Mouse (Mus musculus) frontal cortex, adult (tissue): ENCODE measurements around the gene Dynll1.
A peak's percentile ranks its signal among the peaks of the same experiment; 100 is the strongest.

Experiments used
- ATAC-seq: cut with Nextera tagmentation; 2 replicates; pipeline ENCODE4 v1.9.2; 2017; ENCODE audit warnings: mild to moderate bottlenecking, moderate library complexity, mixed read lengths; ENCODE audit not compliant: low TSS enrichment

Gene Dynll1

GRCm38 (mm10) chr5:115300792-115301614 lies at the start of gene Dynll1:
TSS of gene Dynll1 (minus strand) at chr5:115300999.
- peak; percentile 83 for ATAC-seq

DNA sequence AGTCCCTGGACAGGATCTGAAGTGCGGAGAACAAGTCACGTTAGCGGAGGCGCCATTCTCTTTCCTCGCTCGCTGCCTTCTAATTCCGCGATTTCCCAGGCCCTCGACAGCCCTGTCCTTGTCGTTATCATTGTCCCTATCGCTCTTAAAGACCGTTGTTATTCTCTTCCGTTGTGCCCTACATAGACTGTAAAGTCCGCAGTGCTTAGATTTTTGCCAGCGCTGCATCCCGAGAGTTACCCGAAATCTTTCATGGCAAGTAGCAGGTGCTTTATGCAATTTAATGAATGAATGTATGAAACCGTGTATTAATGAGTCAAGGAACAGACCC lies 48.4 kb upstream of the Dynll1 start:
- ATAC-seq = no peak; the same call in 1 of the 2 replicates

DNA sequence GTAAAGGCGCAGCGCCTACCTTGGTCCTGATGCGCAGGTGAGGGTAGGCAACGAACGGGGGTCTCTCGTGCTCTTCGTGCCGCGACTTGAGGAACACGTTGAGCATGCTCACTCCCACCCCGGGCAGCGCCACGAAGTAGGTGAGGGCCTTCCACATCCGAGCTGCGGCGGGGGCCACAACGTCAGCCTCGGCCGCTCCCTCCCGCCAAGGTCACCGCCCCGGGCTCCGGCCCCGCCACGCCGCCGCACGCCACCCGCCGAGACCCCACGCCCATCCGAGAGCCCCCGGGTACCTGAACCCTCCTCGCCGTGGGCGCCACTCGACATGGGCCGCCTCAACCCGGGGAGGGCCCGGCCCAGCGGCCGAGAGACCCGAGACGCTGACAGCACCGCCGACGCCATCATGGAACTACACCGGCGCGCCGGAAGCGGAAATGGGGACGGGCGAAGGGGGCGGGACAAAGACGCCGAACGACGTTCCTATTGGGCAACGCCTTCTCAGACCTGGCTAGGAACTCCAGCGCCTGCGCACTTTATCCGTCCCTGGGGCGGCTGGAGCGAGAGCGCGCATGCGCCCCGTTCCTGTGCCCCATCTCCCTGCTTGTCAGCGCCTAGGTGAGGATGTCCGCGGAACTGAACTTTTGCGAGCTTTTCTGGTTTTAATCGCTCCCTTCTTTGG lies 47.9 kb upstream of the Dynll1 start, which contains the start of gene Cox6a1:
Cox6a1 (minus strand) TSS at position 436 of the 679 bp plus-strand sequence.
- peak; percentile 97 for ATAC-seq

- ATAC-seq = peak; percentile 48
Observed at GRCm38 (mm10) chr5:115347564-115347963, 46.8 kb upstream of the Dynll1 start.

DNA sequence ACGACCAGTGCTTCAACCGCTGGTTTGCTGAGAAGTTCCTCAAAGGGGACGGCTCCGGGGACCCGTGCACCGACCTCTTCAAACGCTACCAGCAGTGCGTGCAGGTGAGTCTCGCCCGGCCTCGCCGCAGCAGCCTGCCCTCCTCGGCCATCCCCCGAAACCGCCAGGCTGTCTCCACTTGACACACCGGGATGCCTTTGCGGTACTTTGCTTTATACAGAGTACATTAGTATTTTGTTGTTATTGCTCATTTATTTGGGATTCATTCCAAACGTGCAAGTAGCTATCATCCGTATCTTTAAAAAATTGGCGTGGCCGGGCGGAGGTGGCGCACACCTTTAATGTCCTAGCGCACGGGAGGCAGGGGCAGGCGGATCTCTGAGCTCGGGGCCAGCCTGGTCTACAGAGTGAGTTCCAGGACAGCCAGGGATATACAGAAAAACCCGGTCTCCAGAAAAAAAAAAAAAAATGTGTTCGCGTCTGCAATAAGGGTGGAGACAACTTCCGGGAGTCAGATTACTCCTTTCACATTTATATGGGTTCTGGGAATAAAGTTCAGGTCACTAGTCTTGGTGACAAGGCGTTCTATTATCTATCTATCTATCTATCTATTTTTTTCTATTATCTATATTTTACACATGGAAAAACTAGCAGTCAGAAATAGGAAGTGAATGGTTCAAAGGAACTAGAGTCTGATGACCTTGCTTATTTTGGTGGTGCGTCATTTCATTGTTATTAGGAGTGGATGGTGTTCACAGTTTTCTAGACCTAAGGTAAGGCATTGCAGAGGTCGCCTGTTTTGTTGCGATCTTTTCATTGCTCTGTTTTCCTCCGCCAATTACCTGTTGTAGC lies 40.7 kb upstream of the Dynll1 start:
- ATAC-seq = 0 out of 2 replicates have a peak, but pooled peaks have one; percentile 32

GRCm38 (mm10) chr5:115340577-115341313 lies 39.9 kb upstream of the Dynll1 start, which contains the start of the genes Gatc and Triap1:
TSS of gene Gatc (minus strand) at chr5:115341178.
TSS of gene Triap1 (plus strand) at chr5:115341225.
- peak; percentile 77 for ATAC-seq

DNA sequence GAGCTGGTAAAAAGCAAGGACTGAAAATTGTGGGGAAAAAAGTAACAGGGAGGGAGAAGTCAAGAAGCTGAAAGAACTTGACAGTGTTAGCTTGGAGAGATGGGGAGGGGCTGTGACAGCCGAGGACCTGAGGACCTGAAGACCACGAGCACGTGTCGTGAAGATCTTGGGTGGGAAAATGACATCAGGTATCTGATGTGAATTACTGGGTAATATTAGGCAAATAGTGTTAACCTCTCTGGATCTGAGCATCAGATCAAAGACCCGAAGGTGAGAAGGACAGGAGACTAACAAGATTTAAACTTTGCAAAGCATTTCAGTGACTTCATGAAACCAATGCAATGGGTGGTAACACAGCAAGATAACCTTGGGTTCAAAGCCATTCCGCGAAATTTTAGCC lies 39.2 kb upstream of the Dynll1 start:
- no peak for ATAC-seq

- no peak for ATAC-seq
Observed at GRCm38 (mm10) chr5:115333626-115334025, 32.8 kb upstream of the Dynll1 start.

- ATAC-seq = no peak
Observed at GRCm38 (mm10) chr5:115330955-115331354, 30.2 kb upstream of the Dynll1 start.

DNA sequence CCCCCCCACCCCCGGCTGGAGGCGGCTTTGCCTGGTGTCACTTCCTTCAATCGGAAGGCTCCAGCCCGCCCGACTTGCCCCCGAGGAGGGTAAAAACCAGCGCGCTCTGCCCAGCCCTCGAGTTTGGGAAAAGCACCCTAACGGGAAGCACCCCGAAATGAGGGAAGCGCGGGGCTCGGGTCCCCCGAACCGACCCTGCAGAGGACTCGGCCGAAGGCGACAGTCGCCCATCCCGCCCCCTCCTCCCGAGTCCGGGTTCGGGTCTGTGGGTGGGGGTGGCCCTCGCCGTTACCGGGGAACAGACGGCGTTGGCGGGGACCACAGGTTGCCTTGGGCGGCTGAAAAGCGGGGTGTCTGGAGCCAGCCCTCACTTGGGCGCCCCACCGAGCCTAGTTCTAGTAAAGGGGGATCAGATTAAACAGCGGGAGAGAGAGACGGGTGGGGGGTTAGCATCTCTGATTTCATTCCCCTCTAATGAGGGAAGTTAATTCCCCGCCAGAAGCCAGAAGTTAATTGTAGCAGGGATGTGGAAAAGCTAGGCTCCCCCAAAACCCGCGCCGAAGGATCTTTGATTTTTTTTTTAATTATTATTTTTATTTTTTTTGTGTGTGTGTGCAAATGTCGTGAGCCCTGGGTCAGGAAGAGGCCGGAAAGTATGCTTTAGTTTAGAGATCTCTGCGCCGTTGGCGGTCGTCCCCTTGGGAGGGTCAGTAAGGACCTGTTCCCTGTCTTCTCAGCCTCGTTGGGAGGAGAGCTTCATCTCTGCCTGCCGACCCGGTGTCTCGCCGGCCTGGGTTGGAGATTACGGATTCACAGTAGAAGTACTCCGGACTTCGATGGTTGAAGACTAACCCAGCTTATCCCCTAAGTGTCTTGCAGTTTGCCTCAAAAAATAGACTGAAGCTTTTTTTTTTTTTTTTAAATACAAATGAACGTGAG lies 27.1 kb upstream of the Dynll1 start:
- no peak for ATAC-seq

DNA sequence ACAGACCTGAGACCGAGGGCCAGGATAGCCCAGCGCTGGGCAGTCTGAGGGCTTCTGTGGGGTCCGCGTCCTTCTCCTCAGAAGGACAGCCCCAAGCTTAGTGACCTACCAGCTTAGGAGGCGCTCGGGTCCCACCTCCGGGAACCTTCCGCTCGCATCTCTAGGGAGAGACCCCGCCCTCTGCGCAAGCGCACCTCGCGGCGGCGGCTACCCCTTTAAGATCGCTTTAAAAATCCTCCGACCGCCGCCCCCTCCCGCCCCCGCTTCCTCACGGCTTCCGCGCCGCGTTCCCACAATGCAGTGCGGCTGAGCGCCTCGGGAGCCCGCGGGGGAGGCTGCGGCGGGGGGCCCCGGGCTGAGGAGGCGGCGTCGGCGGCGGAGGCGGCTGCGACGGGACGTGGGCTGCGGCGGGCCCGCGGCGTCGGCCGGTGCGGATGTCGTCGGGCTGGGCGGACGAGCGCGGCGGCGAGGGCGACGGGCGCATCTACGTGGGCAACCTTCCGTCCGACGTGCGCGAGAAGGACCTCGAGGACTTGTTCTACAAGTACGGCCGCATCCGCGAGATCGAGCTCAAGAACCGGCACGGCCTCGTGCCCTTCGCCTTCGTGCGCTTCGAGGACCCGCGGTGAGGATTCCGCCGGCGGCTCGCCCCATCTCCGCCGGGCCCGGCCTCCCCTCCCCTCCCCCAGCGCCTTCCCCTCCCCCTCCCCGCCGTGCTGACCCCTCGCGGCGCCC lies 26.2 kb upstream of the Dynll1 start, which contains the start of gene Srsf9:
Srsf9 (plus strand) TSS at position 303 of the 735 bp plus-strand sequence.
- peak; percentile 76 for ATAC-seq

DNA sequence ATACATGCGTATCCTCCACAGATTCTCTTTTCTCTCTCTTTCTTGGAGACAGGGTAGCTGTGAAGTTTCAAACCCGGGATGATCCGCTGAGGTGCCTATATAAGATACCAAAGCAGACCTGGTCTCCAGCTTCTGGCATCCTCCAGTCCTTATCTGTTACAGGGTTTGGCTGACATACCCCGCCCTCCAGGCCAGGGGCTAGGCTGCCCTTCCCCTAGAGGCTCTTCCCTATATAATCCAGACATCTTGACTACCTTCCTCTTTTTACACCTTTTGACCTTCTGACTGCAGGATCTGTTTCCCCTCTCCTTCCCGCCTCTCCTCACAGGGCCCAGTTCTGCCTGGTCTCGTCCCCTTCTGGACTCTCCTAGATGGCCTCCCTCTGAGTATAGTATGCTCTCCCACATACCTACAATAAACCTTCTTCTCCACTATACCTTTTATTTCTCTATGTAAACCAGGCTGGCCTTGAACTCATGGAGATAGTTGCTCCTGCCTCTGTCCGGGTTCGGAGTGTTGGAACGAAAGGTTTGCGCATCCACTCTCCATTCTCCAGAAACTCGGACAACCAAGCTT lies 25.5 kb upstream of the Dynll1 start:
- peak; percentile 38 for ATAC-seq

GRCm38 (mm10) chr5:115319004-115319940 lies 18.5 kb upstream of the Dynll1 start:
- ATAC-seq = peak; percentile 95

DNA sequence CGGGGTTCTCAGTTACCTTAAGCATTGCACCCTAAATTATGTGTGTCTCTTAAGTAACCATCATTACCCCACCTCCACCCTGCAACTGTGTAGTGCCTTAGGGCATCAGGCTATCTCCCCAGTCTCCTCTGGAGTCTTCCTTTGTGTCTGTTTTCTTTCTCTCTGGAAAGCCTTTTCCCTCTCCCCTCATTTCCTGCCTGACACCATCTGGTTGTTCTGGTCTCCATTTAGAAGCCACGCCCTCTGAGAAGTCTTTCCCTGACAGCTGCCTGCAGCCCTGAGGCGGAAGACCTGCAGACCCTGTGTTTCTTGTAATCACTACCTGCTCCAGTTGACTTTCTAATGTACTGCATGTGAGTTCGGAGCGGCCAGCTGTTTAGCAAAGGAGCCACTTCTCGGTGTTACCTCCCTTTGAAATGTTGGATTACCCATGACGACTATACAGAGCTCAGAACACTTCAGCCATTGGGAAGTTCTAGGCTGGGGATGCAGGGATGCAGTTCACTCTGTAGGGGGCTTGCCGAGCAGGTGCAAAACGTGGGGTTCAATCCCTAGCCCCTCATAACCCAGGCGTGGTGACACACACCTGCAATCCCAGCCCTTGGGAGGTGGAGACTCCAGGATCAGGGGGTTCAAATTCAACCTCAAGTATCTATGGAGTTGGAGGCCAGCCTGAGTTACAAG lies 17.0 kb upstream of the Dynll1 start:
- ATAC-seq = 0 out of 2 replicates have a peak, but pooled peaks have one; percentile 8

GRCm38 (mm10) chr5:115316968-115317644 lies 16.3 kb upstream of the Dynll1 start:
- ATAC-seq = 0 out of 2 replicates have a peak, but pooled peaks have one; percentile 24

DNA sequence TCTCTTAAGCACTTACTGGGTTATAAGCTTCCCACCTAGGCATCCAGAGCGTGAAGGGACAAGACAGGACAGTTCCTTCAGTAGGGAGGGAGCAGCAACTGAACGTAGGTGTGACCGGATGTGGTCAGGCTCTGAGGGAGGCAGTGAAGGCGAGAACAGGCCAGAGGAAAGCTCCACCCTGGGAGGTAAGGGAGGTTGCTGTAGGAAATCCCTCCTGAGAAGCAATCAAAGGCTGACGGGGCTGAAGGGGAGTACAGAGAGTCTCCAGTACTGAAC lies 12.8 kb upstream of the Dynll1 start:
- ATAC-seq = no peak
